Mouse (Mus musculus): ENCODE results near the gene Medag. TPM values are rescaled to one million over a fixed set of nuclear protein-coding genes. Genes with fewer than 3 reads are reported as not detected.
A peak's percentile ranks its signal among the peaks of the same experiment; 100 is the strongest.

Gene Medag
- polyA plus RNA-seq, 1 experiment from 2014 or later = 1.8 TPM

DNA sequence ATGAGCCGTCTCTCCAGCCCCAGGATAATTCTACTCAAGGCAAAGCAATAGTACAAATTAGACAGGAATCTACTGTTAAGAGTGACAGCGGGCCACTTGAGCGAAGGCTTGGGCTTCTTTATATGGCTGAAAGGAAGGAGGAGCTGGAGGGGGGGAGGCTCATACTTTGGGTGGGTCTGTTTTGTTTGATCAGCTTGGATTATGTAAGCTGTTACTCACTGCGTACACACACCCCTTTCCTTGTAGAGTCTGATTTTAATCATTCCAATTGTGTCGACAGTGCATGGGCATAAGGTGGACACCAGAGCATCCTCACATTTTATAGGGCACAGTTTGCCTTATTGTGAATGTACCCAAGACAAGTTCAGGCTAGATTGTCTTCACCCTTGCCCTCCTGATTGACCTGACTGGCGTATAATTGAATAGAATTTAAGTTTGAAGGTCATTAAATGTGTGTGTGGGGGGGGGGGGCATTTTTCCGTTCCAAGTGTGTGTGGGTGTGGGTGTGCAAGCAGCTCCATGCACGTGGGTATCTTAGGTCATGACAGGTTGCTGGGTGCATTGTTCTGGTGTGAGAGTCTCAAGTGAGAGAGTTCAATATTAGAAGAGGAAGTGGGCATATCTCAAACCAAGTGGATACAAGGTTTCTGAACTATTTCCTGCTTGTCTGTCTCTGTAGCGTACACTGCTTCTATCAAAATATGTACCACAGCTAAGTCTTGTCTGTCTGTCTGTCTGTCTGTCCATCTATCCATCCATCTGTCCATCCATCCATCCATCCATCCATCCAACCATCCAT lies 3.0 kb downstream of the Medag start:
- 69% methylated on average over 9 of the region's 9 CpGs for WGBS

DNA sequence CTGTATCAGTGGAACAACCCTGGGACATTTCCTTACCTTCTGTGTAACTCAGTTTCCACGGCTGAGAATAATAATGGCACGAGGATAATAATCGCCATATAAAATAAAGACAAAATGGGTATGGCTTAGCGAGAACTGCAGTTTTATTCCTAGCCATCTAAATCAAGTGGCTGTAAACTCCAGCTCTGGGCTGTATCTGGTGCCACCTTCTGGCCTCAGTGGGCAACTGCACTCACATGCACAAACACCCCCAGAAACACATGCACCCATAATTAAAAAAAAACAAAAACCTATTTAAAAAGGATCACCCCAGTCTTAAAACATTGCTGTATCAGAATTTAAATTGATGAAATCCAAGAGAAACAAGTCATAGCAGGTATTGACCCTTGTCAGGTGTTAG lies 5.8 kb downstream of the Medag start:
- 0 out of 2 replicates have a peak, but pooled peaks cover 3% of the 10 kb centered on the region for H3K27me3 ChIP-seq (replicated peaks; ENCODE audit: control insufficient read depth, insufficient read depth, low read length)
- H3K4me3 ChIP-seq (ENCODE audit: low read length) = no peak overlapping the region
- WGBS = 96% methylated on average over 4 of the region's 4 CpGs
- H3K9ac ChIP-seq (ENCODE audit: low read depth, low read length) = no peak overlapping the region
- H3K4me1 ChIP-seq (ENCODE audit: control insufficient read depth, insufficient read depth, low read length) = no peaks in the 10 kb centered on the region
- no peaks in the 10 kb centered on the region for H3K9me3 ChIP-seq (ENCODE audit: control insufficient read depth, low read length)
- H3K36me3 ChIP-seq (ENCODE audit: control insufficient read depth, insufficient read depth, low read length) = no peaks in the 10 kb centered on the region
- H3K4me2 ChIP-seq (ENCODE audit: low read depth, low read length) = no peak overlapping the region
- no peak for ATAC-seq
- H3K27ac ChIP-seq (ENCODE audit: low read length) = no peak overlapping the region

More for the DNA sequence above, 3.0 kb downstream of the Medag start:
- peaks cover 9% of the 10 kb centered on the region for H3K4me1 ChIP-seq (ENCODE audit: control insufficient read depth, insufficient read depth, low read length)
- H3K27ac ChIP-seq (ENCODE audit: low read length) = no peak overlapping the region
- H3K4me3 ChIP-seq (ENCODE audit: low read length) = no peak overlapping the region
- H3K9me3 ChIP-seq (ENCODE audit: control insufficient read depth, low read length) = no peaks in the 10 kb centered on the region
- 0 out of 2 replicates have a peak, but pooled peaks cover 6% of the 10 kb centered on the region for H3K27me3 ChIP-seq (replicated peaks; ENCODE audit: control insufficient read depth, insufficient read depth, low read length)
- no peak overlapping the region for H3K9ac ChIP-seq (ENCODE audit: low read depth, low read length)
- H3K4me2 ChIP-seq (ENCODE audit: low read depth, low read length) = no peak overlapping the region
- H3K36me3 ChIP-seq (ENCODE audit: control insufficient read depth, insufficient read depth, low read length) = no peaks in the 10 kb centered on the region
- ATAC-seq = no peak

- Histone ChIP-seq H3K4me2 (ENCODE audit: low read depth, low read length) (no peak overlapping the region), H3K4me1 (ENCODE audit: control insufficient read depth, insufficient read depth, low read length) (peaks cover 14% of the 10 kb centered on the region), H3K9ac (ENCODE audit: low read depth, low read length) (no peak overlapping the region), H3K9me3 (ENCODE audit: control insufficient read depth, low read length) (no peaks in the 10 kb centered on the region), H3K4me3 (ENCODE audit: low read length) (no peak overlapping the region), H3K27me3 (replicated peaks; ENCODE audit: control insufficient read depth, insufficient read depth, low read length) (no peaks in the 10 kb centered on the region), H3K27ac (ENCODE audit: low read length) (no peak overlapping the region), H3K36me3 (ENCODE audit: control insufficient read depth, insufficient read depth, low read length) (no peaks in the 10 kb centered on the region)
- 88% methylated on average over 3 of the region's 3 CpGs for WGBS
- ATAC-seq = no peak
Measured at GRCm38 (mm10) chr5:149426525-149426924, 15.0 kb downstream of the Medag start.

- Histone ChIP-seq H3K9ac (ENCODE audit: low read depth, low read length) (no peak overlapping the region), H3K4me1 (ENCODE audit: control insufficient read depth, insufficient read depth, low read length) (peaks cover 14% of the 10 kb centered on the region), H3K27me3 (replicated peaks; ENCODE audit: control insufficient read depth, insufficient read depth, low read length) (no peaks in the 10 kb centered on the region), H3K4me3 (ENCODE audit: low read length) (no peak overlapping the region), H3K4me2 (ENCODE audit: low read depth, low read length) (no peak overlapping the region), H3K27ac (ENCODE audit: low read length) (no peak overlapping the region), H3K36me3 (ENCODE audit: control insufficient read depth, insufficient read depth, low read length) (no peaks in the 10 kb centered on the region), H3K9me3 (ENCODE audit: control insufficient read depth, low read length) (no peaks in the 10 kb centered on the region)
- WGBS = 93% methylated on average over 8 of the region's 8 CpGs
- no peak for ATAC-seq
Measured at GRCm38 (mm10) chr5:149427277-149428060, 15.9 kb downstream of the Medag start.

- 0 out of 2 replicates have a peak overlapping the region, but pooled peaks have one; percentile 5 for H3K4me2 ChIP-seq (ENCODE audit: low read depth, low read length)
- peak overlapping the region; percentile 50 for H3K9ac ChIP-seq (ENCODE audit: low read depth, low read length)
- H3K36me3 ChIP-seq (ENCODE audit: control insufficient read depth, insufficient read depth, low read length) = no peaks in the 10 kb centered on the region
- H3K27me3 ChIP-seq (replicated peaks; ENCODE audit: control insufficient read depth, insufficient read depth, low read length) = no peaks in the 10 kb centered on the region
- H3K4me3 ChIP-seq (ENCODE audit: low read length) = no peak overlapping the region
- H3K9me3 ChIP-seq (ENCODE audit: control insufficient read depth, low read length) = no peaks in the 10 kb centered on the region
- ATAC-seq = peak; percentile 82
- peaks cover 14% of the 10 kb centered on the region for H3K4me1 ChIP-seq (ENCODE audit: control insufficient read depth, insufficient read depth, low read length)
- 10% methylated on average over 6 of the region's 6 CpGs for WGBS
- H3K27ac ChIP-seq (ENCODE audit: low read length) = peak overlapping the region; percentile 45
Measured at GRCm38 (mm10) chr5:149428347-149428746, 16.8 kb downstream of the Medag start.

- Histone ChIP-seq H3K4me1 (ENCODE audit: control insufficient read depth, insufficient read depth, low read length) (peaks cover 18% of the 10 kb centered on the region), H3K27ac (ENCODE audit: low read length) (peak overlapping the region; percentile 45), H3K4me3 (ENCODE audit: low read length) (no peak overlapping the region), H3K4me2 (ENCODE audit: low read depth, low read length) (no peak overlapping the region), H3K36me3 (ENCODE audit: control insufficient read depth, insufficient read depth, low read length) (no peaks in the 10 kb centered on the region), H3K9ac (ENCODE audit: low read depth, low read length) (peak overlapping the region; percentile 50; the same call in 1 of the 2 replicates), H3K27me3 (replicated peaks; ENCODE audit: control insufficient read depth, insufficient read depth, low read length) (no peaks in the 10 kb centered on the region), H3K9me3 (ENCODE audit: control insufficient read depth, low read length) (no peaks in the 10 kb centered on the region)
- WGBS = 32% methylated on average over 2 of the region's 2 CpGs
- peak; percentile 58 for ATAC-seq
Measured at GRCm38 (mm10) chr5:149428810-149429255, 17.3 kb downstream of the Medag start.

- ATAC-seq = no peak
- Histone ChIP-seq H3K9me3 (ENCODE audit: control insufficient read depth, low read length) (no peaks in the 10 kb centered on the region), H3K36me3 (ENCODE audit: control insufficient read depth, insufficient read depth, low read length) (no peaks in the 10 kb centered on the region), H3K9ac (ENCODE audit: low read depth, low read length) (no peak overlapping the region), H3K4me1 (ENCODE audit: control insufficient read depth, insufficient read depth, low read length) (peaks cover 20% of the 10 kb centered on the region), H3K27me3 (replicated peaks; ENCODE audit: control insufficient read depth, insufficient read depth, low read length) (no peaks in the 10 kb centered on the region), H3K4me2 (ENCODE audit: low read depth, low read length) (no peak overlapping the region), H3K4me3 (ENCODE audit: low read length) (no peak overlapping the region), H3K27ac (ENCODE audit: low read length) (no peak overlapping the region)
- 74% methylated on average over 4 of the region's 4 CpGs for WGBS
Measured at GRCm38 (mm10) chr5:149429541-149429940, 18.0 kb downstream of the Medag start.

- no peaks in the 10 kb centered on the region for H3K36me3 ChIP-seq (ENCODE audit: control insufficient read depth, insufficient read depth, low read length)
- no peak overlapping the region for H3K27ac ChIP-seq (ENCODE audit: low read length)
- H3K4me1 ChIP-seq (ENCODE audit: control insufficient read depth, insufficient read depth, low read length) = peaks cover 23% of the 10 kb centered on the region
- H3K9me3 ChIP-seq (ENCODE audit: control insufficient read depth, low read length) = no peaks in the 10 kb centered on the region
- no peaks in the 10 kb centered on the region for H3K27me3 ChIP-seq (replicated peaks; ENCODE audit: control insufficient read depth, insufficient read depth, low read length)
- H3K9ac ChIP-seq (ENCODE audit: low read depth, low read length) = no peak overlapping the region
- H3K4me2 ChIP-seq (ENCODE audit: low read depth, low read length) = no peak overlapping the region
- ATAC-seq = no peak
- H3K4me3 ChIP-seq (ENCODE audit: low read length) = no peak overlapping the region
- WGBS = 90% methylated on average over 3 of the region's 3 CpGs
Measured at GRCm38 (mm10) chr5:149430943-149431342, 19.4 kb downstream of the Medag start.

DNA sequence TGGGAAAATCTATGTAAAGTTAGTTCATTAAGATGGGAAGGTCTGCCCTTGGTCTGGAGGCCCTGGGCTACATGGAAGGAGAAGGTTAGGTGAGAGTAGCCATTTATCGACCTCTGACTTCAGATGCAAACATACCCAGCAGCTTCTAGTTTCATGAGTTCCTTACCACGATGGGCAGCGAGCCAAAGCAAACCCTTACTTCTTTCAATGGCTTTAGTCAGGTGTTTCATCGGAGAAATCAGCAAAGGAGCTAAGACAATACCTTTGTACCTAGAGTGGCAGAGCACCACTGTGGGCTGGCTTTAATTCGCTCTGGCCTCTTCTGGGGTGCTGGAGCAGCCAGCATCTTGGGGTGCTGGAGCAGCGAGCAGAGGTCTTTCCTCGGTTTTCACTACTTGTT lies 22.1 kb downstream of the Medag start:
- ATAC-seq = peak; percentile 65
- H3K4me2 ChIP-seq (ENCODE audit: low read depth, low read length) = peak overlapping the region; percentile 26; the same call in 1 of the 2 replicates
- peak overlapping the region; percentile 77 for H3K27ac ChIP-seq (ENCODE audit: low read length)
- peaks cover 14% of the 10 kb centered on the region for H3K4me1 ChIP-seq (ENCODE audit: control insufficient read depth, insufficient read depth, low read length)
- no peaks in the 10 kb centered on the region for H3K27me3 ChIP-seq (replicated peaks; ENCODE audit: control insufficient read depth, insufficient read depth, low read length)
- 51% methylated on average over 7 of the region's 7 CpGs for WGBS
- H3K9me3 ChIP-seq (ENCODE audit: control insufficient read depth, low read length) = no peaks in the 10 kb centered on the region
- peak overlapping the region; percentile 10; the same call in 1 of the 2 replicates for H3K4me3 ChIP-seq (ENCODE audit: low read length)
- H3K36me3 ChIP-seq (ENCODE audit: control insufficient read depth, insufficient read depth, low read length) = no peaks in the 10 kb centered on the region
- no peak overlapping the region for H3K9ac ChIP-seq (ENCODE audit: low read depth, low read length)
